Mouse (Mus musculus) gastrocnemius, adult 2 months (tissue): ENCODE data around the gene Hs2st1. TPM values are rescaled to one million over a fixed set of nuclear protein-coding genes. Genes with fewer than 3 reads are reported as not detected.
A peak's percentile ranks its signal among the peaks of the same experiment; 100 is the strongest.

Source experiments
- DNase-seq: peaks from one replicate; pipeline ENCODE4 v3.0.0; 2022
- H3K27ac ChIP-seq: fragments of 200-600 bp; 2 replicates; pipeline ENCODE4 v1.8.1; 2022; ENCODE audit warnings: mild to moderate bottlenecking
- H3K4me3 ChIP-seq: fragments of 200-600 bp; 2 replicates; pipeline ENCODE4 v1.8.1; 2022; ENCODE audit warnings: mild to moderate bottlenecking, moderate library complexity
- CTCF ChIP-seq: fragments of 200-600 bp; IDR thresholded peaks from 2 replicates; pipeline ENCODE4 v1.8.1; 2022; ENCODE audit warnings: antibody characterized with exemption, mild to moderate bottlenecking, moderate library complexity
- intact Hi-C: fragments of 180-260 bp; cut with DNase I; formaldehyde crosslinking; loops from one replicate; pipeline ENCODE4 v1.15.1; 2025
- total RNA-seq, 2 experiments: library from RNA; stranded (reverse); gene quantifications; 2 replicates each; pipeline ENCODE4 v1.2.3; 2021

Gene Hs2st1
- total RNA-seq, 2 experiments from 2014 or later, result 12.8 to 14.8 TPM

DNA sequence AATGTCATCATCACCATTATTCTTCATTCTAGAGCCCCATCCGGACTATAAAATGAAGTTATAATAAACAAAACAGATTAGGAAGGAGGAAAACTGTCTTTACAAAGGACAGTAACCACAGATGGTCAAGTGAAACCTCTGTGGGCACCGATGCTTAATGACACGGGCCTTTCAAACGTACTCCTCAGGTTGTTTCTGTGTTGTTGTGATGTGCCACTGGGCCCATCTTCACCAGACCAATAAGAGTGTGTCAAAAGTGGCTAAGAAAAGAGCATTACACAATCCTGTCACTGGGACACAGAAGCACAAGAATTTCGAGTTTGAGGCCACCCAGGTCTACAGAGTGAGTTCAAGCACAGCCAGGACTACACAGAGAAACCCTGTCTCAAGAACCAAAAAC lies 95.3 kb downstream of the Hs2st1 start:
- intact Hi-C loops, result no loop called here
- no peak for DNase-seq
- TF ChIP-seq CTCF, result no peak
- no peak overlapping the region for H3K4me3 ChIP-seq
- no peak overlapping the region for H3K27ac ChIP-seq

DNA sequence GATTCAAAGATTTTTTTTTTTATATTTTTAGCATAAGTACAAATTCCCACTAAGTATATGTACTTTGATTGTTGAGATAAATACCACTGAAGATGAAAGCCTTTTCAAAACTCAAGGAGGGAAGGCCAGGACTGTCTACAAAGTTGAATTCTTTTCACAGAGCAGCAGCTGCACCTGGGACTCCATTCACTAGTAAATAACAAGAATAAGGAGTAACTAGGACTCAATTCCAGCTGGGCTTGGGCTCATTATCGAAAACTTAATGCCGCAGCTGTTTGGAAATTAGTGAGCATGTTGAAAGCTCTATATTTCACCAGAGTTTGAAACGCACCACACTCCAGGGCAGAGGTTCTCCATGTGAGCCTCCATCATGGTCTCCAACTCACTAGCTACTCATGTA lies 98.0 kb downstream of the Hs2st1 start:
- H3K27ac ChIP-seq, result no peak overlapping the region
- TF ChIP-seq CTCF, result no peak
- no peak for DNase-seq
- H3K4me3 ChIP-seq, result no peak overlapping the region
- intact Hi-C loops, result no loop called here

DNA sequence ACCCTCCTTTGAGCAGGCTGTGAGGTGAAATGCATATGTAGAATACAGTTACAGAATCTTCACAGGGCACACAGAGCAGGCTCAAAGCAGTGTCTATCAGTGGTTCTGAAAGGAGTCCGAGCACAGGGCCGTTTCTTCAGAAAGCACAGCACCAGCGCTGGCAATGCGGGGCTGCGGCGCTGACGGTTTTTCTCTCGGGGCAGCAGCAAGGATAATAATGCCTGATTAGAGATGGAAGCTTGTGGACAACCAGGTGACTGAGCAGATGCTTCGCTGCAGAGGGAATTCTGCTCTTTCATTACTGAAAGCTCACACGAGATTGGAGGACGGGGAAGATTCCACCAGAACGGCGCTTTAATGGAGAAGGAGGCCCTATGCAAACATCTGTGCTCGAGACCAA lies 99.1 kb downstream of the Hs2st1 start:
- no peak overlapping the region for H3K27ac ChIP-seq
- intact Hi-C loops, result no loop called here

DNA sequence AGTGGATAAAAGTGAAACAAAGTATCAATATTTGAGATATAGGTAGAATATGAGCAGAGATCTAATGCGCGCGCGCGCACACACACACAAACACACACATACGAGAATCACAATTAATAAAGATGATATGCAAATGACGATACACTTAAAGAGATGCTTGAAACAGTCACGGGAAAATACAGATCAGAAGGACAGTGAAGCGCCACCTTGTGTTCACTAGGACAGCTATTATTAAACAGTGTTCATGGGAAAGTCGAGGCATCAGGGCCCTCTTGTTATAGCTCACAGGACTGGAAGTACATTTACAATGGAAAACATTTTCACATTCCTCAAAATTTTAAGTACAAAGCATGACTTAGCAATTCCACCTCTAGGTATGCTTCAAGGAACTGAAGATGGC lies 102.5 kb downstream of the Hs2st1 start:
- no peak for DNase-seq
- Histone ChIP-seq H3K27ac (no peak overlapping the region), H3K4me3 (no peak overlapping the region)
- TF ChIP-seq CTCF, result peak; percentile 52
- intact Hi-C loops, result no loop called here

More for the DNA sequence above, 99.1 kb downstream of the Hs2st1 start:
- DNase-seq, result no peak
- no peak overlapping the region for H3K4me3 ChIP-seq
- TF ChIP-seq CTCF, result no peak

DNA sequence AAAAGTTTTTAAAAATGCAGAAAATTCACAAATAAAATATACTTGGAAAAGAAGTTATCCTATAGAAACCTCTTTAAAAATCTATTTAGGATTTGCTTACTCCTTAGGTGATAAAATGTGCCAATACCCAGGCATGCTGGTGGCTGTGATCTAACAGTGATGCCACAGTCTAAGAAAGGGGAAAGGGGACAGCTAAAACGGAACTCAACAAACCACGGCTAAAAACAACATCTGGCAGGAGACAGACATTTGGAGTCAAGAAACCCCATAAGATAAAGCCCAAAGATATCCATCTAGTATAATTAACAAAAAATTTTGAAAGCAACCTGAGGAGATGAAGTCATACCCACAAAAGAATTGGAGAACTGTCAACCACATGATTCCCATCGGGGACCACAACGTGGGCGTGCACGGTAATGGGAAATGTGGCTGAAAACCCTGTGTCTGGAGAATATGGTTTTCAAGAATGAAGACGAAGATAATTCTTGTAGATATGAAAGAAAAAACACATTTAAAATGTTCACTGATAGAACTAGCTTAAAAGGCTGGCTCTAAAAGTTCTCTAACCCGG lies 103.8 kb downstream of the Hs2st1 start:
- DNase-seq, result no peak
- Histone ChIP-seq H3K4me3 (no peak overlapping the region), H3K27ac (no peak overlapping the region)
- no peak for TF ChIP-seq CTCF
- intact Hi-C loops, result no loop called here

DNA sequence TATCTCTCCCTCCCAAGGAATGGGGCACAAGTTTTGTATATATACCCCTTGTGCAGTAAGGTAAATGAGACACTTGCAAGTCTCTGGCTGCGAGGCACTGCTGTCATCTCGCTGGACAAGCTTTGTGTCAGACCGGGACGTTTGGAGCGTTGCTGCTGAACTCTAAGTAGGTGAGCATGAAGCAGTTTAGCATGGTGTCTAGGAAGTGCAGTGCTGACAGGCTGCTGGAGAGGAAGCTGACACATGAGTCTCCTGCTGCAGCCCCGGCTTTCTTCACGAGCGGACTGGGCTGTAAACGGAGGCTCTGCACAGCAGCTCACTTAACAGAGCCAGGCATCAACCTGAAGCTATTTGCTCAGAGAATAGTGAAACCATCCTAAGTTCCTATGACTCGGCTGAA lies 107.3 kb downstream of the Hs2st1 start:
- DNase-seq, result peak; percentile 38

DNA sequence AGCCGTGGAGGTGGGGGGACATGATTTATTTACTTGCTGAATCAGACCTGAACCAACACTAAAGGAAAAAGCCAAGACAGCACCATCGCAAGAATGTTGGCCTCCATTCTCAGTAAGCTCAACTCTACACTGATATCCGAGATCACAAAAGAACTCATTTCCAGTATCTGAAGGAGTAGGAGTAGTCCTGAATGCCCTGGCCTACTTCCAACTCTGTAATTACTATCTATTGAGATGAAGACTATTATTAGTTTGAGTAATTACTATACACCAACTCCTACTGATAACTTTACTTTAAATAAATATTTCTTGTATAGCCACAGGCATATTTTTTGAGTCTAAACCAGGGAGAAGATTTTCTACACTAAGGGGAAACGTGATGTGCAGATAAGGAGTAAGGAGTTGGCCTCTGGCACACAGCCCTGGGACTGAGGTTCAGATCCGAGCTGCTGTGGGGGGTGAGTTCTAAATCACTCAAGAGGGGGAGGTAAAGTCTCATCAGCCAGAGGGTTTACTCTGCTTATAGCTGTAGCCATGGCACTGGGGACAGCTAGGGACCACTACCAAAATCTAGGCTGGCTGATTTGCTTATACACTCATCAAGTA lies 109.7 kb downstream of the Hs2st1 start:
- DNase-seq, result no peak
- H3K4me3 ChIP-seq, result no peak overlapping the region
- TF ChIP-seq CTCF, result no peak
- intact Hi-C loops, result no loop called here
- H3K27ac ChIP-seq, result no peak overlapping the region

More for the DNA sequence above, 107.3 kb downstream of the Hs2st1 start:
- Histone ChIP-seq H3K4me3 (no peak overlapping the region), H3K27ac (no peak overlapping the region)
- intact Hi-C loops, result no loop called here
- no peak for TF ChIP-seq CTCF

DNA sequence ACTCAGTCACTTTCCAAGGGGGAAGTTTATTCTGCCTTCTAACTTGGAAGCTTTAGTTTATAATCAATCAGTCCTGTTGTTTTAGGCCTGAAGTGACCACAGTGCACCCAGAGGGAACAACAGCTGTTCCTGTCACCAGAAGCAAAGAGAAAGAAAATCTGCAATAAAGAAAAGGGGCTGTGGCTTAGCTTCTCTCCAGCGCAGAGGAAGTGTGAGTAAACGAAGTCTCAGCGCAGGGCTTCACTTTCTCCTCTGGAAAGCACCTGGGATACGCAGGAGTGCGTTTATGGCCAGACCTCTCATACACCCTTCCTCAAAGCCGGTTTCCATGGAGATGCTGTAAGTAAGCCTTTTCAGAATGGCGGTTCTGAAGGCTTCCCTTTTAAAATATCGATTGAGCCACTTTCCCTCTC lies 110.7 kb downstream of the Hs2st1 start:
- Histone ChIP-seq H3K4me3 (no peak overlapping the region), H3K27ac (no peak overlapping the region)
- no peak for TF ChIP-seq CTCF
- intact Hi-C loops, result no loop called here
- DNase-seq, result no peak

DNA sequence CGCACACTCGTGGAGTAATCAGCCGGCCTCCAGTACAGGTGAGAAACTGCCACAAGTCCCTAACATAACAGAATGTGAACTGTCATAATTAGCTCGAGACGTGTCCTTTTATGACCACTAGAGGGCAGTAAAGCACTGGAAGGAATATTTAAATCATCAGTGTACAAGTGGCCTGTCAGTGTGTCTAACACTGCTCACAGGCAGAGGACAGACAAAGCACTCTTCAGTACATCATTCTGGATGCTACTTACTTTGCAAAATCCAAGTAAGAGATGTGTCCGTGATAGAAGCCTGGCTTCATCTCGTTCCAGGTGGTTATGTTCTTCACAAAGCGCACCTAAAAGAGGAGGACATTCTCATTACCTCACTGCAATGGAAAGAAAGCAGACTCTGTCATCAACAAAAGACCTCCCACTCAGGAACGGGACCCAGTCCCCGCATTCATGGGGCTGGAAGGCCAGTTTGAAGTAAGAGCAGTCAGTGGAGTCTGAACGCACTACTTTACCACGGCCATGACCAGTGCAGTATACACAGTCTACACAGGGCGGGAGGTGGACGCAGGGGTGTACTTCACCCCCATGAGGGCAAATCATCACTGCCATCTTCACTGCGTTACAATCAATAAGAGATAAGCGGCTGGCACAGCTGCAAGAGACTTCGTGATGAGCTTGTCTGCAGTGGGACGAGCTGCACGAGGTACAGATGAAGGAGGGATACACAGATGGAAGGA lies 116.1 kb downstream of the Hs2st1 start:
- TF ChIP-seq CTCF, result peak; percentile 92
- intact Hi-C loops, result loop anchor here (1.0 to 2.0 kb wide), 2 partner anchors 163 to 269 kb away; no protein-coding TSS in a partner anchor
- Histone ChIP-seq H3K4me3 (no peak overlapping the region), H3K27ac (no peak overlapping the region)
- no peak for DNase-seq

DNA sequence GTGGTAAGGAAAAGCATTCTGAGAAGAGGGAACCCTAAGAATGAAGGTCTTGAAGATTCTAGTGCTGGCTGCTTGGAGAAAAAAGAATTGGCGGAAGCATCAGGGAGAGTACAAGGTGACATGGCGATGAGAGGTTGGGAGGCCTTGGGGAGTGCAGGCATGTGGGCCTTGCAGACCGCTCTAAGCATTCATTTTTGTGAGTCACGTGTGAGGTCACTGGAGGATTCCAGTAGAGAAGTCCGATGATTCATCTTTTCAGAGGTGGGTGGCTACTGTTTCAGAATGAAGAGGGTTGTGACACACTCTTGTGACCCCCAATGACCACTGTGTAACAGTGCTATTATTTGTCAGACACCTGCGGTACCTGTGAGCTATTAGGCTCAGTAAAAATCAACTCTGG lies 121.0 kb downstream of the Hs2st1 start:
- Histone ChIP-seq H3K27ac (no peak overlapping the region), H3K4me3 (no peak overlapping the region)
- no peak for DNase-seq
- no peak for TF ChIP-seq CTCF
- intact Hi-C loops, result no loop called here

DNA sequence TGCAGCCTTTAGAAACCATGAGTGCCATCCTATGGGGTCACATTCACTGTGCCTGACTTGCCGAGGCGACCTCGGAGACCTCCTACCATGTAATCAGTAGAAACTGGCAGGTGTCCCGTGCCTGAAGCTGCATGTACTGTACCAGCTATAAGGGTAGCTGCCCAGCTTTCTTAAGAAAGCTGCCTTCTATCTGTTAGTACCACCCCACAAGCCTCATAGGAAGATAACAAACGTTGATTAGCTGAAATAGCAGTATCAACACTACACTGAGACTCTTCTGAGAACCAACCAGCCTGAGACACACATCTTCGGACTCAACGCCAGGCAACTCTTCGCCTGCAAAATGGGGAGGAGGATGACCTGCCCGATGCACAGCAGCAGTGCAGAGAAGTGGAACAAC lies 122.1 kb downstream of the Hs2st1 start:
- no peak for DNase-seq
- intact Hi-C loops, result no loop called here
- Histone ChIP-seq H3K27ac (no peak overlapping the region), H3K4me3 (no peak overlapping the region)
- no peak for TF ChIP-seq CTCF

DNA sequence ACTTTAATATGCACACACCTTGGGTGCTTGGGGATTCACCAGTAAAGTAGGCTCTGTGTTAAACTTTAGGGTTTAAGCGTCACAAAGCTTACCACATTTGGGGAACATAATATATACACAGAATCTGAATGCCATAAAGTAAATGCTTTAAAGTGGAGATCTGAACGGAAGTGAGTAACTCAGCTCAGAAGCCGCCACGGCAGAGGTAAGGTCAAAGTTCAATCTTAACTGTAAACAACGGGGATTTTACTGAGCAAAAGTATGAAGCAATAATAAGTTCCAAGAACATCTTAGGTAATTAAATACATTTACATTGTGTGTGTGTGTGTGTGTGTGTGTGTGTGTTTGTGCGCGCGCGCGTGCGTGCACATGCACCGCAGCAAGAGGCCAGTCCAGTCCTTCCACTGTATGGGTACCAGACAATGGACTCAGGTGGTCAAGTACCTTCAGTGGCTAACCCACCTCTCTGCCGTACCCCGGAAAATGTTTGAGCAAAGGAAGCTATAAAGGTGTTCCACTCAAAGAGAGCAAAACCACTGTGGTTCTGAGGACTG lies 123.8 kb downstream of the Hs2st1 start:
- H3K27ac ChIP-seq, result no peak overlapping the region
- intact Hi-C loops, result no loop called here
- TF ChIP-seq CTCF, result no peak
- no peak overlapping the region for H3K4me3 ChIP-seq
- no peak for DNase-seq

DNA sequence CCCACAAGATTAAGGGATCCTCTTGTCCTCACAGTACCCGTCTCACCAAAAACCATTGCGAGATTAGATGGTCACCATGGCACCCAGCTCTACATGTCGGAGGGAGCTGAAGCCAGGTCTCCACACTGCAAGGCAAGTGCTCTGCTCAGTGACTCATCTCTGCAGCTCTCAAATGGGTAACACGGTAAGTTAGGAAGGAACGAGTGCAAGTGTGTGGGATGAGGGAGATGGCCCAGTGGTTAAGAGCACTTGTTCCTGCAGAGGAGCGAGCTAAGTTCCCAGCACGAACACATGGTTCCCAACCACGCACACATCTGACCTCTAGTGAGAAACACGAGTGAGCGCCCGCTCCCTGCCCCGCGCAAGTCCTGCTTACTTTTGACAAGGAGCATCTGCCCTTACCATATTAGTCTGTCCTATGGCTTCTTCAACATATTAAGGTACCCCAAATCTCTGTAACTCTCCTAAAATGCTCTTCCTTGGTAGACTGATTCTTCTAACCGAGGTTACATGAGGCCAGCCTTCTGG lies 132.0 kb downstream of the Hs2st1 start:
- no peak for DNase-seq
- TF ChIP-seq CTCF, result no peak
- Histone ChIP-seq H3K27ac (no peak overlapping the region), H3K4me3 (no peak overlapping the region)
- intact Hi-C loops, result no loop called here
